Mouse (Mus musculus): ENCODE measurements around the gene Pemt. TPM values are rescaled to one million over a fixed set of nuclear protein-coding genes. Genes with fewer than 3 reads are reported as not detected.

Pemt gene
- total RNA-seq, 1 experiment, result 17.5 TPM

DNA sequence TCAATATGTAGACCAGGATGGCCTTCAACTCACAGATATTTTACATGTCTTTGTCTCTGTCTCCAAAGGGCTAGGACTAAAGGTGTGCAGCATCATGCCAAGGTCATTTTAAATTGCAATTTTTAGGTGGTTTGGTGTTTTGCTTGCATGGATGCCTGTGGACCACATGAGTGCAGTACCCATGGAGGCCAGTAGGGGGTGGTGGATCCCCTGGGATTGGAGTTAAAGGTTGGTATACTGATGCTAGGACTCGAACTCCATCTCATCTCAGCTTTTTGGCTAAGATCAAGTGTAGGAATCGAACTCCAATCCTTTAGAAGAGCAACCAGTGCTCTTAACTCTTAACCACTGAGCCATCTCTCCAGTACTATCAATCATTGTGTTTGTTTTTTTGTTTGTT lies 38.3 kb upstream of the Pemt start:
- Histone ChIP-seq H3K9me3 (ENCODE audit: control insufficient read depth, insufficient read depth, low read depth, low read length) (no peaks in the 10 kb centered on the region), H3K4me3 (ENCODE audit: insufficient read depth in 1 of 2, low read depth in 1 of 2, low read length in 2 of 2, poor library complexity in 1 of 2, severe bottlenecking in 1 of 2) (no peak overlapping the region), H3K27ac (ENCODE audit: insufficient read depth, low read depth, low read length, poor library complexity, severe bottlenecking) (no peak overlapping the region), H3K4me1 (ENCODE audit: control insufficient read depth in 2 of 2, insufficient read depth in 2 of 2, low read length in 2 of 2, poor library complexity in 1 of 2) (peaks cover 1 to 8% of the 10 kb centered on the region in 2 experiments; a peak in 3 of 4 replicates), H3K36me3 (ENCODE audit: control insufficient read depth, insufficient read depth, low read length, poor library complexity, severe bottlenecking) (no peaks in the 10 kb centered on the region), H3K9ac (ENCODE audit: insufficient read depth, low read depth, low read length, poor library complexity, severe bottlenecking) (no peak overlapping the region)
- in situ Hi-C loops (cut with MboI; ENCODE audit: low sequenced_read_pairs in 2 of 2, unreplicated experiment in 2 of 2), result no loop called here
- TF ChIP-seq ZNF384 (IDR thresholded peaks at IDR 0.05; ENCODE audit: low read depth, low read length) (no peak), ZC3H11A (IDR thresholded peaks at IDR 0.05; ENCODE audit: borderline replicate concordance, low read depth, low read length) (peak; percentile 88; the same call in 1 of the 2 replicates)
- DNase-seq (ENCODE audit: low read depth, low spot score), result peak; percentile 63

GRCm38 (mm10) chr11:60076790-60077189 lies 30.5 kb upstream of the Pemt start:
- no peak overlapping the region for H3K4me3 ChIP-seq (ENCODE audit: insufficient read depth in 1 of 2, low read depth in 1 of 2, low read length in 2 of 2, poor library complexity in 1 of 2, severe bottlenecking in 1 of 2)
- no peaks in the 10 kb centered on the region for H3K9me3 ChIP-seq (ENCODE audit: control insufficient read depth, insufficient read depth, low read depth, low read length)
- in situ Hi-C loops (cut with MboI; ENCODE audit: low sequenced_read_pairs in 2 of 2, unreplicated experiment in 2 of 2), result loop anchor here (5.0 kb wide), 1 partner anchor 199 kb away; no protein-coding TSS in a partner anchor
- no peak overlapping the region for H3K9ac ChIP-seq (ENCODE audit: insufficient read depth, low read depth, low read length, poor library complexity, severe bottlenecking)
- H3K4me1 ChIP-seq (ENCODE audit: control insufficient read depth in 2 of 2, insufficient read depth in 2 of 2, low read length in 2 of 2, poor library complexity in 1 of 2), result no peaks in the 10 kb centered on the region
- TF ChIP-seq MAFK (IDR thresholded peaks at IDR 0.05; ENCODE audit: insufficient read depth, low read depth, low read length) (no peak), HCFC1 (IDR thresholded peaks at IDR 0.05; ENCODE audit: borderline replicate concordance, insufficient read depth, low read length) (no peak), ZNF384 (IDR thresholded peaks at IDR 0.05; ENCODE audit: low read depth, low read length) (no peak), ZC3H11A (IDR thresholded peaks at IDR 0.05; ENCODE audit: borderline replicate concordance, low read depth, low read length) (peak; percentile 98), CHD2 (IDR thresholded peaks at IDR 0.05; ENCODE audit: low read depth, low read length) (no peak)
- no peak overlapping the region for H3K27ac ChIP-seq (ENCODE audit: insufficient read depth, low read depth, low read length, poor library complexity, severe bottlenecking)
- no peaks in the 10 kb centered on the region for H3K36me3 ChIP-seq (ENCODE audit: control insufficient read depth, insufficient read depth, low read length, poor library complexity, severe bottlenecking)
- peak; percentile 75 for DNase-seq (ENCODE audit: low read depth, low spot score)

- no peak overlapping the region for H3K27ac ChIP-seq (ENCODE audit: insufficient read depth, low read depth, low read length, poor library complexity, severe bottlenecking)
- H3K4me1 ChIP-seq (ENCODE audit: control insufficient read depth in 2 of 2, insufficient read depth in 2 of 2, low read length in 2 of 2, poor library complexity in 1 of 2), result peaks cover 0 to 3% of the 10 kb centered on the region in 2 experiments; a peak in 1 of 4 replicates
- DNase-seq (ENCODE audit: low read depth, low spot score), result no peak
- no peak overlapping the region for H3K4me3 ChIP-seq (ENCODE audit: insufficient read depth in 1 of 2, low read depth in 1 of 2, low read length in 2 of 2, poor library complexity in 1 of 2, severe bottlenecking in 1 of 2)
- no peak overlapping the region for H3K9ac ChIP-seq (ENCODE audit: insufficient read depth, low read depth, low read length, poor library complexity, severe bottlenecking)
- TF ChIP-seq MAFK (IDR thresholded peaks at IDR 0.05; ENCODE audit: insufficient read depth, low read depth, low read length), result no peak
- no peak for TF ChIP-seq ZC3H11A (IDR thresholded peaks at IDR 0.05; ENCODE audit: borderline replicate concordance, low read depth, low read length)
- no peak for TF ChIP-seq ZNF384 (IDR thresholded peaks at IDR 0.05; ENCODE audit: low read depth, low read length)
- TF ChIP-seq CHD2 (IDR thresholded peaks at IDR 0.05; ENCODE audit: low read depth, low read length), result no peak
- no peak for TF ChIP-seq HCFC1 (IDR thresholded peaks at IDR 0.05; ENCODE audit: borderline replicate concordance, insufficient read depth, low read length)
- H3K9me3 ChIP-seq (ENCODE audit: control insufficient read depth, insufficient read depth, low read depth, low read length), result no peaks in the 10 kb centered on the region
- no peaks in the 10 kb centered on the region for H3K36me3 ChIP-seq (ENCODE audit: control insufficient read depth, insufficient read depth, low read length, poor library complexity, severe bottlenecking)
- in situ Hi-C loops (cut with MboI; ENCODE audit: low sequenced_read_pairs in 2 of 2, unreplicated experiment in 2 of 2), result loop anchor here (5.0 kb wide), 1 partner anchor 199 kb away; no protein-coding TSS in a partner anchor
These were observed 29.9 kb upstream of the Pemt start for GRCm38 (mm10) chr11:60076183-60076582.

- in situ Hi-C loops (cut with MboI; ENCODE audit: low sequenced_read_pairs in 2 of 2, unreplicated experiment in 2 of 2), result no loop called here
- no peaks in the 10 kb centered on the region for H3K36me3 ChIP-seq (ENCODE audit: control insufficient read depth, insufficient read depth, low read length, poor library complexity, severe bottlenecking)
These were observed 27.7 kb upstream of the Pemt start for GRCm38 (mm10) chr11:60073936-60074502.

More at GRCm38 (mm10) chr11:60073936-60074502, 27.7 kb upstream of the Pemt start:
- no peak for DNase-seq (ENCODE audit: low read depth, low spot score)
- Histone ChIP-seq H3K9me3 (ENCODE audit: control insufficient read depth, insufficient read depth, low read depth, low read length) (no peaks in the 10 kb centered on the region), H3K9ac (ENCODE audit: insufficient read depth, low read depth, low read length, poor library complexity, severe bottlenecking) (no peak overlapping the region), H3K4me1 (ENCODE audit: control insufficient read depth in 2 of 2, insufficient read depth in 2 of 2, low read length in 2 of 2, poor library complexity in 1 of 2) (peaks cover 0 to 6% of the 10 kb centered on the region in 2 experiments; a peak in 1 of 4 replicates), H3K4me3 (ENCODE audit: insufficient read depth in 1 of 2, low read depth in 1 of 2, low read length in 2 of 2, poor library complexity in 1 of 2, severe bottlenecking in 1 of 2) (no peak overlapping the region), H3K27ac (ENCODE audit: insufficient read depth, low read depth, low read length, poor library complexity, severe bottlenecking) (no peak overlapping the region)
- TF ChIP-seq CHD2 (IDR thresholded peaks at IDR 0.05; ENCODE audit: low read depth, low read length) (no peak), ZNF384 (IDR thresholded peaks at IDR 0.05; ENCODE audit: low read depth, low read length) (no peak), HCFC1 (IDR thresholded peaks at IDR 0.05; ENCODE audit: borderline replicate concordance, insufficient read depth, low read length) (no peak), ZC3H11A (IDR thresholded peaks at IDR 0.05; ENCODE audit: borderline replicate concordance, low read depth, low read length) (no peak), MAFK (IDR thresholded peaks at IDR 0.05; ENCODE audit: insufficient read depth, low read depth, low read length) (no peak)
